Mouse (Mus musculus) granulocyte monocyte progenitor cell, adult 5-6 weeks (primary cell): Measurements from ENCODE around the gene Wdr93. TPM values are rescaled to one million over a fixed set of nuclear protein-coding genes. Genes with fewer than 3 reads are reported as not detected.

Source experiments
- ATAC-seq: replicated peaks from 2 replicates; pipeline ENCODE4 v1.8.0; 2016; ENCODE audit warnings: mild to moderate bottlenecking, moderate TSS enrichment, inconsistent platforms; ENCODE audit not compliant: poor library complexity, severe bottlenecking
- total RNA-seq, 2 experiments: library from RNA; stranded (forward) in 1 of 2; stranded (reverse) in 1 of 2; fragments of 200-712, 200-1000 nt in 1 of 2; fragments of >200 nt in 1 of 2; fragmentation: Nextera tagmentation in 1 of 2; gene quantifications; 2 replicates each; pipeline ENCODE4 v1.2.3; 2014 to 2017

Wdr93 gene
- total RNA-seq, 2 experiments from 2014 or later = not detected

GRCm38 (mm10) chr7:79799048-79799447 lies 56.1 kb downstream of the Wdr93 start:
- ATAC-seq = peak; percentile 51; the same call in 1 of the 2 replicates

- ATAC-seq = no peak
Observed at GRCm38 (mm10) chr7:79799506-79799905, 56.5 kb downstream of the Wdr93 start.

GRCm38 (mm10) chr7:79800336-79800735 lies 57.4 kb downstream of the Wdr93 start:
- no peak for ATAC-seq

- ATAC-seq = no peak
Observed at GRCm38 (mm10) chr7:79801391-79801790, 58.4 kb downstream of the Wdr93 start.

GRCm38 (mm10) chr7:79802037-79802436 lies 59.1 kb downstream of the Wdr93 start:
- no peak for ATAC-seq

- ATAC-seq = no peak
Observed at GRCm38 (mm10) chr7:79803887-79804286, 60.9 kb downstream of the Wdr93 start.

GRCm38 (mm10) chr7:79808561-79808960 lies 65.6 kb downstream of the Wdr93 start:
- ATAC-seq = no peak

- peak; percentile 76 for ATAC-seq
Observed at GRCm38 (mm10) chr7:79810611-79811506, 67.9 kb downstream of the Wdr93 start, which contains the start of gene Mesp2. Mesp2 (plus strand) TSS chr7:79810727.

- ATAC-seq = no peak
Observed at GRCm38 (mm10) chr7:79813409-79813808, 70.4 kb downstream of the Wdr93 start.

GRCm38 (mm10) chr7:79818321-79818720 lies 75.4 kb downstream of the Wdr93 start:
- no peak for ATAC-seq

- ATAC-seq = no peak
Observed at GRCm38 (mm10) chr7:79819515-79819914, 76.6 kb downstream of the Wdr93 start.

GRCm38 (mm10) chr7:79819996-79820395 lies 77.0 kb downstream of the Wdr93 start:
- no peak for ATAC-seq

- ATAC-seq = 0 out of 2 replicates have a peak, but pooled peaks have one; percentile 25
Observed at GRCm38 (mm10) chr7:79822092-79822695, 79.2 kb downstream of the Wdr93 start.

- ATAC-seq = no peak
Observed at GRCm38 (mm10) chr7:79828341-79828740, 85.4 kb downstream of the Wdr93 start.

GRCm38 (mm10) chr7:79831145-79831544 lies 88.2 kb downstream of the Wdr93 start:
- ATAC-seq = no peak

- no peak for ATAC-seq
Observed at GRCm38 (mm10) chr7:79831585-79831984, 88.6 kb downstream of the Wdr93 start.

GRCm38 (mm10) chr7:79832980-79833379 lies 90.0 kb downstream of the Wdr93 start:
- no peak for ATAC-seq

- ATAC-seq = no peak
Observed at GRCm38 (mm10) chr7:79835196-79835595, 92.2 kb downstream of the Wdr93 start.
